Mouse (Mus musculus) thymus, adult 18-20 months (tissue): Measurements from ENCODE around the gene Tmcc3.

Experiments
- DNase-seq, 2 experiments: peaks; one replicate each; pipeline ENCODE4 v3.0.0; 2022; ENCODE audit warnings: mixed read lengths in 2 of 2

The Tmcc3 gene

GRCm38 (mm10) chr10:94311511-94312006, at the start of gene Tmcc3:
Tmcc3 (plus strand) TSS chr10:94311949.
- no peak for DNase-seq

- no peak for DNase-seq
Observed at GRCm38 (mm10) chr10:94262646-94263045, 49.1 kb upstream of the Tmcc3 start.

- no peak for DNase-seq
Observed at GRCm38 (mm10) chr10:94263211-94263610, 48.5 kb upstream of the Tmcc3 start.

- DNase-seq = no peak
Observed at GRCm38 (mm10) chr10:94265656-94266542, 45.9 kb upstream of the Tmcc3 start.

GRCm38 (mm10) chr10:94275321-94275720, 36.4 kb upstream of the Tmcc3 start:
- no peak for DNase-seq

- DNase-seq = no peak
Observed at GRCm38 (mm10) chr10:94276511-94276910, 35.2 kb upstream of the Tmcc3 start.

GRCm38 (mm10) chr10:94282179-94282578, 29.6 kb upstream of the Tmcc3 start:
- DNase-seq = no peak

GRCm38 (mm10) chr10:94282797-94283196, 29.0 kb upstream of the Tmcc3 start:
- DNase-seq = no peak

- no peak for DNase-seq
Observed at GRCm38 (mm10) chr10:94294437-94294836, 17.3 kb upstream of the Tmcc3 start.

- no peak for DNase-seq
Observed at GRCm38 (mm10) chr10:94294933-94295750, 16.6 kb upstream of the Tmcc3 start.

GRCm38 (mm10) chr10:94295923-94296605, 15.7 kb upstream of the Tmcc3 start:
- no peak for DNase-seq

- no peak for DNase-seq
Observed at GRCm38 (mm10) chr10:94298471-94298870, 13.3 kb upstream of the Tmcc3 start, which contains the start of gene Gm4792. Gm4792 (minus strand) TSS chr10:94298703.

- DNase-seq = no peak
Observed at GRCm38 (mm10) chr10:94299301-94299700, 12.4 kb upstream of the Tmcc3 start.

- DNase-seq = no peak
Observed at GRCm38 (mm10) chr10:94304064-94304657, 7.6 kb upstream of the Tmcc3 start.

- DNase-seq = no peak
Observed at GRCm38 (mm10) chr10:94305526-94305925, 6.2 kb upstream of the Tmcc3 start.

- no peak for DNase-seq
Observed at GRCm38 (mm10) chr10:94310499-94311267, 1.1 kb upstream of the Tmcc3 start.

GRCm38 (mm10) chr10:94312007-94312715, 412 bp downstream of the Tmcc3 start:
- no peak for DNase-seq

- no peak for DNase-seq
Observed at GRCm38 (mm10) chr10:94313146-94313545, 1.4 kb downstream of the Tmcc3 start.

GRCm38 (mm10) chr10:94318574-94318973, 6.8 kb downstream of the Tmcc3 start:
- no peak for DNase-seq

- no peak for DNase-seq
Observed at GRCm38 (mm10) chr10:94329962-94330361, 18.2 kb downstream of the Tmcc3 start.
